Mouse (Mus musculus): ENCODE measurements around the gene Cryab. TPM values are rescaled to one million over a fixed set of nuclear protein-coding genes. Genes with fewer than 3 reads are reported as not detected.

Cryab gene
- total RNA-seq, 2 experiments from 2014 or later: 153 to 161 TPM

DNA sequence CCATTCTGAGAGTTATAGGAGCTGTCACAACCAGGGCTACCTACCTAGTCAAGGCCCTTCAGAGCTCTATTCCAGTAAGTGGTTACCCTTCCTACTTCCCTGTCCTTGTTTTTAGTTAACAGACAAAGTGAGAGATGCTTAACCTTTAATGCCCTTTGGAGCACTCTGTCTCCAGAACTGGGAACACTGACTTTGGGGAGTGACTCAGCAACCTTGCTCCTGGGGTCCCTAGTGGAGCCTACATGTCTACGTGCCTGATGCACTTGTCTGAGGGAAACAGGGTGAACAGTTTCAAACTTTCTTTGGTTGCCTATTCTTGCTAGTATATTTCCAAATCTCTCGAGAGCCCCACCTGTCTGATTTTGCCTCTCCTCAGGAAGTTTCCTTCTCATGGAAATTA, 8.4 kb upstream of the Cryab start:
- no peak for DNase-seq

DNA sequence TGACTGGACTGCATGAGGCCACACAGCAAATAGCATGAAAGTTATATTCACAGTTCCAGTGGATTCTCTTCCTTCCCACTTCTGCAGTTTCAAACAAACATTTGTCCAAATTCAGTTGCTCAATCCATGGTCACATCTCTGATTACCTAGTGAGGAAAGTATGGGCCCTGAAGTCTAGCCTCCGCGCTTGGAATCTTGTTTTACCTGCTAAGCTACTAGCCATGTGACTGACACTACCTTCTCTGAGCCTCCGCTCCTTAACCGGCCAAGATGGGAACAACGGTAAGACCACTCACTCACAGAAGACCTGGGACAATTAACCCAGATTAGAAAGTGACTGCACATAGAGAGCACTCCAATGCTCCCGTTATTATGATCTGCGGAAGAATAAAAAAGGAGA, 5.3 kb upstream of the Cryab start:
- no peak for DNase-seq

DNA sequence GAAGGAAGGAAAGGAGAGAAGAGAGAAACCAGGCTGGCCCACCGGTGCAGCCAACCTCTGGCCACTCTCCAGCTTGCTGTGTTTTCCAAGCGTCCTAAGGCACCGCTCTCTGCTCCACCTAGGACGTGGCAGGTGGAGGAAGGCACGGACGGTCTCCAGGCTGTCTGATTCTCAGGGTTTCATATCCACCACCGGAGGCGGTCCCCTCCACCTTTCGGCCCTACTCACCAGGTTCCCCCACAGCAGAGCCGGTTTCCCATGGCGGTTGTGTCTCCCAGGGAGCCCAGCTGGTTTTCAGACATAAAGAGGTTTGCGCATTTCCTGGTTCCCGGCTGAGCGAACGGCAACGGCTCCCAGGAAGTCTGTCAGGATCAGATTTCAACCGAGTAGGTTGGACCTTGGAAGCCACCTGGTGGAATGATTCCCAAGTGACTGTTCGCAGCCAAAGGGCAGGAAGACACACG, 4.9 kb upstream of the Cryab start, which contains the start of gene 2310030G06Rik:
Gene 2310030G06Rik, minus strand, starts transcription at position 323 of the 464 bp plus-strand sequence.
- DNase-seq: no peak

DNA sequence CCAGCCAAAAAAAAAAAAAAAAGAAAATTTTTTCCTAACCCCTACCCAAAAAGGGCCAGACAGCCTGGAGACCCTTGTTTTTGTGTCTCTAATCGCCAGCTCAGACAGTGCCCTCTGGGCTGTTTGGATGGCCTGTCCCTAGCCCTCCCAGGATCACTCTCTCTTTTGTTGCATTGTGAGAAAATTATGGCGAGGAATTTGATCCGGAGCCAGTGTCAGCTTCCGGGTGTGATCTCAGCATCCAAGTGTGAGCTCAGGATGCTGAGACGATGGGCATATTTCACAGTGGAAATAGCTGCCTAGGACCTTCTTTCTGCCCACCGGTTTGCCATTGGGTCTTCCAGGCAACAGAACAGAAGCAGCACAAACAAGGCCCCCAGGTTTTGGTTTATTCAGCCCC, 419 bp upstream of the Cryab start:
- DNase-seq: no peak

DNA sequence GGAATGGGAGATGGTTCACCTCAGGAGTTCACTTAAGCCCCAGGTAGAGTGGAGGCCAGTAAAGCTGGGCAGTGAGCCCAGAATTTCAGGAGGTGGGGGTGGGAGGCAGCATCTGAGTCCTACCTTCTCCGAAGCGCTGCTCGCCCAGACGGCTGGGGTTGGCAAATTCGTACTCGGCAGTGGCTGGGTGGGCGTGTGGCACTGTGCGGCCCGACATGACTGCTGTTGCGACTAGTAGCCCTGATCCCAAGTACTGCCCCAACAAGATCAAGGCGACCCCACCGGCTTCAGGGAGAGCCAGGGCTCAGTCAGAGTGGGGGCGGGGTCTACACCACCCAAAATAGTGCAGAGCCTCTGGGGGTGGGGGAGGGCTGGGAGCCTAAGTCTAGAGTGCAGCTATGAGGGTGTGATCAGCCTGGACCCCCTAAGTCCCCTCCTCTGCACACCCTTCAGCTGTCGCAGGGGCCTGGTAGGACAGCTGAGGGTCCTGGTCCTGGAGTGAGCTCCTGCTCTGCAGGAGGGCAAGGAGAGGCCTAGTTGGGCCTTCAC, 1.0 kb downstream of the Cryab start, which contains the start of gene Hspb2:
Gene Hspb2, minus strand, starts transcription at position 301 of the 549 bp plus-strand sequence.
- DNase-seq: no peak

DNA sequence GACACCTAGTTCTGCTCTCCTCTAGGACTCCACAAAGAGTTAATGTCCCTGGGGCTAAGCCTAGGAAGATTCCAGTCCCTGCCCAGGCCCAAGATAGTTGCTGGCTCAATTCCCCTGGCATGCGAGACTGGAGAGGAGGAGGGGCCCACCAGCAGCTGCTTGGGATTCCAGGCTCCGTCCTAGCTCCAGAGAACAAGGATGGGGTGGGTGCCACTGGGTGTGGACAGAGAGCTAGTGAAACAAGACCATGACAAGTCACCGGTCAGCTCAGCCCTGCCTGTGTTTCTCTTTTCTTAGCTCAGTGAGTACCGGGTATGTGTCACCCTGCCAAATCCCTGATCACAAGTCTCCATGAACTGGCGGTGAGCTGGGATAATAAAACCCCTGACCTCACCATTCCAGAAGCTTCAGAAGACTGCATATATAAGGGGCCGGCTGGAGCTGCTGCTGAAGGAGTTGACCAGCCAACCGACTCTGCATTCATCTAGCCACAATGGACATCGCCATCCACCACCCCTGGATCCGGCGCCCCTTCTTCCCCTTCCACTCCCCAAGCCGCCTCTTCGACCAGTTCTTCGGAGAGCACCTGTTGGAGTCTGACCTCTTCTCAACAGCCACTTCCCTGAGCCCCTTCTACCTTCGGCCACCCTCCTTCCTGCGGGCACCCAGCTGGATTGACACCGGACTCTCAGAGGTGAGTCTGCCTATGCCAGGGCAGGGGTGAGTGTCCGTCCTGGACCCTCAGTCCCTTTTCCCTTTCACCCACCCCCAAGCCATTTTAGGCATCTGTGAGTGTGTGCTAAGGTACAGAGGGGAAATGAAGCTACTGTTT, 1.9 kb downstream of the Cryab start:
- DNase-seq: peak; percentile 77 to 78

DNA sequence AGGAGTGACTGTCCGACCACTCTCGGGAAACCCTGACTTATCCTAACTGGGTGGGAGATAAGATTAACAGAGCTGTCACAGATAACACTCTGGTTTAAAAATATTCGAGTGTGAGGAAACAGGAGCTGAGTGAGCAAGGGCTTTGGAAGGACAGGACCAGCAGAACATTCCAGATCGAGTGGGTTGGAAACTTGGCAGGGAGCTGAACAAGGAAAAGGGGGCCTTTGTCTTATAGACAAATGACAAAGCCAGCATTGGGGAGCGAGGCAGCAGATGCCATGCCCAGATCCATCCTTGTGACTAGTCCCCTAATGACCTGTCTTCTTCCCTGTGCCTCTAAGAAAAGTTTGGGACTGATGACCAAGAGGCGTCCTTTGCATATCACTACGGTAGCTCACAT, 2.8 kb downstream of the Cryab start:
- no peak for DNase-seq

DNA sequence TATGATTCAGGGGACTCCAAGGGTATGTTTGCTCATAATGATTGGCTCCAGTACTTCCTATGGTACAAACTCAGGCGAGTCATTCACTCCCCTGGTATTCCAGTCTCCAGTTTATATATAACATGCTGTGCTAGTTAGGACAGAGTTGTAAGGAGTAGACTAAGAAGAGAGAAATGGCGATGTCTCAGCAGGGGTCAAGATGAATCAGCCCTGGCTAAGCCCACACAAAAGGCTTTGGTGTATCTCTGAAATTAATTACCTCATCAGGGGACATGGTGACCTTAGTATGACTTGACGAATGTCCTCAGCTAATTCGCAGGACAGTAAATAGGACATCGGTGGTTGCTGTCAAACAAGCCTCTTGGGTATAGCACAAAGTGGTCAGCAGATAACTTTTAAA, 5.6 kb downstream of the Cryab start:
- DNase-seq: no peak

DNA sequence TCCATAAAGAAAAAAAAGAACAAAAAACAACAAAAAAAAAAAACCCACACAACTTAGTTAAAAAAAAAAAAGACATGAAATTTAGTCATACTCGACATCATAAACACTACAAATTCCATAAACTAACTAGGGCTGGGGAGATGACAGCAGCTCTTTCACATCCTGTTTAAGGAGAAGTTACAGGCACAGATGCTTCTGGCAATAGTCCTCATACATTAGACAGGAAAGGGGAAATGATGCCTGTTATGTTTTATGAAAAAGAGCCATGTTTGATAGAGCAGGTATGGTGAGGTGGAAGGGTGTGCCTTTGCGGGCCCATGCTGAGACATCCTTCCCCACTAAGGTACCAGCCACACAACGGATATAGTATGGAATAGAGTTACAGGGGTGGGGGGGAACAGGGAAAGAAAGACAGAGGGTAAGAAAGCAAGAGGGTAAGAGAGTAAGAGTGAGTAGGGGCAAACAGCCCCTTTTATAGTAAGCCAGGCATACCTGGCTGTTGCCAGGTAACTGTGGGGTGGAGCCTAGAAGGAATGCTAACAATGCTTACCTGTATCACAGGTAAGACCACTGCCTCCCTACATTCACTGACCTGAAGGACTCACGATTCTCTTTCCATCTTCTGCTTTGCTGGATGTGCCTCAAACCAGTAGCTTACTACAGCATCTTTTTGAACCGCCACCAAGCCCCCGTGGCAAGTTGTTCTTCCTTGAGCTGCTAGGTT, 10.6 kb downstream of the Cryab start:
- no peak for DNase-seq

DNA sequence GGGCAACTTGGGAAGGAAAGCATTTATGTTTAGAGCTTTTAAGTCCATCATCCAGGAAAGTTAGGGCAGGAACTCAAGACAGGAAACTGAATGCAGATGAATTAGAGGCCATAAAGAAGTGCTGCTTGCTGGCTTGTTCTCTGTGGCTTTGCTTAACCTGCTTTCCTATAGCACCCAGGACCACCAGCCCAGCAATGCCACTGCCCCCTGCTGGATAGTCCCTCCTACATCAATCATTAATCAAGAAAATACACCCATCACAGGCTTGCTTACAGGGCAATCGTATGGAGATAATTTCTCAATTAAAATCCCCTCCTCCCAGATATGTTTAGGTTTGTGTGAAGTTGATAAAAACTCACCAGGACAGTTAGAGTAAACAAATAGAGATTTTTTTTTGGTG, 12.2 kb downstream of the Cryab start:
- no peak for DNase-seq

DNA sequence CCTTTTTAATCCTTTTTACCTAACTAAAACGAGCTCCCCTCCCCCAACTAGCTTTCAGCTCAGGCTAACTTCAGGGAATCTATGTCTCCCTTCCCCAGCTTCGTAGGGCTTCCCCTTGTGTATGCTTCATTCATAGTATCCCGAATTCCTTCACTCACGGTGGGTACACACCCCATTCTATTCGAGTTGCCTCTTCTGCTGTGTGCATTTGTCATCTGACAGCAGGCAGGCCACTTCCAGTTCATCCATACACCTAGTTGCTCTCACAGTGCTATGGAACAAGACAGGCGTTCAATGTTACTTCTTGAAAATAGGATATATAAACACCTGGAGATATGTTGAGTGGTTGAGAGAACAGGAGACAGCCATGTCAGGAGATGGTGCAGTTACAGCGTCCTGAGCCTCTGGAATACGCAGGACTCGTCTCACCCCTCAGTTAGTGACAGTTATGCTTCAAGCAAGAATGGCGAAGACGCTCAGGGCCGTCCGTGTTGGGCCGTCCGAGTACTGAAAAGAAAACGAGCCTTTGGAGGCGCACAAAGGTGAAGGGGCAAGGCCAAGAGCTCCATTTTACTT, 16.5 kb downstream of the Cryab start:
- DNase-seq: no peak

DNA sequence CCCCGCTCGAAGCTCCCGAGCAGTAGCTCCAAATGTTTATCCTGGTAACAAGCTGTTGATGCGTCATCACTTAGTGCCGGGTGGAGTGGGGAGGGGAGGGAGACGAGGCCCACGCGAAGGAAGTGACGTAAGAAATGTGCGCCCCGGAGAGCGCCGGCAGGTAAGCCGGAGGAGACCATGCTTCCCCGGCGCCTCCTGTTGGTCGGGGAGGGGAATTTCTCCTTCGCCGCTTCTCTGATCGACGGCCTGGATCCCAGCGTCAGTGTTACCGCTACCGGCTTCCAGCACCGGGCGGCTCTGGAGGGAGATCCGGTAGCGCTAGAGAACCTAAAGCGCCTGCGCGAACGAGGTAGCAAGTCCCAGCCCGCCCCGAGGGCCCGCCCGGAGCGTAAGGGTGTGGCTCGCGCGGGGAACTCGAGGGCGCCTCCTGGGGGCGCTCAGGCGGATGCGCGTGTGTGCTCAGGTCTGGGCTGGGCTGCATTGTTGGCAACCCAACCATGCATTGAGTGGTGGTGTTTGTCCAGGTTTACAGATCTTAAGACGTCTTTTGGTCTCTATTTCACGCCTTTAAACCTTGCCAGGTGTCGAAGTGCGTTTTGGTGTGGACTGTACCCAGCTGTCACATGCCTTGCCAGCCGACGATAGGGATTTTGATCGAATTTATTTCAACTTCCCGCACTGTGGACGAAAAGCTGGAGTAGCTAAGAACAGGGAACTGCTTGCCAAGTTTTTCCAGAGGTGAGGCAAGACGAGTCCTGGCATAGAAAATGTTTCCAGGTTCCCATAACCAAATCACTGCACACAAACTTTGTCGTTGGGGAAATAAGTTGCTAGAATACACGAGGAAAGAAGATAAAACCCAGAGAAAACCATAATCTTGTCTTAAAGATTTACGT, 17.2 kb downstream of the Cryab start, which contains the start of gene Fdxacb1:
Gene Fdxacb1, plus strand, starts transcription at position 130 of the 896 bp plus-strand sequence.
- DNase-seq: peak; percentile 98 to 99

DNA sequence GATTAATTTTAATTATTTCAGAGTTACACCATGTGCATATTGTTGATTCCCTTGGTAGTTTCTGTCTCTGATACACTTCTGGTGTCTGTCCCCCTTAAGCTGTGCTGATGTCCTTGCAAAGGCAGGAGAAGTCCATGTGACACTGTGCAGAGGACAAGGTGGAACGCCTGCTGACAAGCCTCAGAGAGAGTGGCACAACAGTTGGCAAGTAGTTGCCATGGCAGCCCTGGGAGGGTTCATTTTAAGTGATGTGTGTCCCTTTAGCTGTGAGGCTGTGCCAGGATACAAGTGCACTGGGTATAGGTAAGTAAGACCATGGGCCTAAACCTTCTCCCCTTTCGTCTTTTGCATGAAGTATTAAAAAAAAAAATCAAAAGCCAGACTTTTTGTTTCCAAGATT, 18.9 kb downstream of the Cryab start:
- DNase-seq: no peak

DNA sequence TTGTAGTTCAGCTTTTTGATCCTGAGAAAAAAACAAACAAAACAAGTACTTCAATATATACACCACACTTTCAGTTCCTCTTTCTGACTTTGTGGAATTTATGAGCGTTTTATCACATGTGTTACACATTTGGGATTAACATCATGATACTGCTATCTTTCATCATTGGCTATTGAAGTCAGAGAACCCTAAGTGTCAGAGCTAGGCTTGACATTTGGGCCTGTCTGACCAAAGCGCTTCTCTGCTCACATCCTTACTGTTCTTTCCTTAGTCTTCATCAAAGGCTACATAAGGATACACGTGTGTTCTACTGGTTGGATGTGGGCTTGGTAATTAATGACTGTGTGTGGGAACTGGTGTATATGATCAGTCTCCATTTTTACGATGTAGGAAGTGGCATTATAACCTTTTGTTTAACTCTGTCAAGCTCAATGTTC, 22.9 kb downstream of the Cryab start:
- no peak for DNase-seq

DNA sequence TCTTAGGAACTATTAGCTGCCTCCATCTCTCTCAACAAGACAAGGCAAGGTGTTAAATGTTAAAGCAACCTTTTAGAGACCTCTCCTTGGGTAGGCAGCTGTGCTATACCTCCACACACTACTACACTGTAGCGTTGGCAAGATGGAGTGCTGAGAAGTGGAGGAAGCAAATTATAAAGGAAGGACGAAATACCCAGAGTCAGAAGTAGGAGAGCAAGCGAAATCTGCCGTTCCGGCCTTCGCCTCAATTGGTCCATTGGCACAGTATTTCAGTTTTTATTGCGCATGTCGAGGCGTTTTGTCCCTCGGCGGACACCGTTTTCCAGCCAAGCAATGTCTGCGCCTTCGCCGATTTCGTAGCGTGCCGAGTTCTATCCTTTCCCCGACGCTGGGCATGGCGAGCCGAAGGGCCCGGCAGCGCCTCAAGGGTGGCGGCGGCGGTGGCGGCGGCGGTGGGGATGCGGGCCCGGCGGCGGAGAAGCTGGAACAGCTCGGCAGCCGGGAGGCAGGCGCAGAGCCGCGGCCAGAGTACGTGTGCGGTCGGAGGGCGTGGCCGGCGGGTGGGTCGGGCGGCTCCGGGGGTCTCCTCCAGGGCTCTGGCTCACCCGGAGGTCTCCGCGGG, 24.0 kb downstream of the Cryab start, which contains the start of the genes Alg9 and 1110032A03Rik:
Gene Alg9, plus strand, starts transcription at position 29 of the 622 bp plus-strand sequence.
Gene 1110032A03Rik, minus strand, starts transcription at position 530 of the 622 bp plus-strand sequence.
- peak; percentile 88 to 91 for DNase-seq

DNA sequence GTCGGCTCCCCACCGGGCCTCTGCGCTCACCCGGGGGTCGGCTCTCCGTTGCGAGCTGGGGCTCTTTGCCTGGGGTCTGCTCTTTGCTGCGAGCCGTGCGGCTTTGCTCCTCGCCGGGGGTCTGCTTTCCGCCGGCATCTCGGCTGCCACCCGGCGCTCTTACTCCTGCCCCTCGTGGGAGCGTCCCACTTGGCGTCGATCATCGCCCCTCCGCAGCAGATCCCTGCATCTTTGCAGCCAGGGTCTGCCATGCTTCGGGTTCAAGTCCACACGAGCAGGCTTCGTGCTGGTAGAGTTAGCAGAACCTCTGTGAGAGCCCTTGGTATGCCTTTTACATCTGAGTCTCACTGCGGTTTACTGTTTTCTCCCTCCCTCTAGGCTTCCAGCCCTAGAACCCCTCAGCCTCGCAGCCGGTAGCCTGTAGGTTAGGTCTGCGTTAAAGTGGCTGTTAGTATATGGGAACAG, 24.6 kb downstream of the Cryab start:
- no peak for DNase-seq

DNA sequence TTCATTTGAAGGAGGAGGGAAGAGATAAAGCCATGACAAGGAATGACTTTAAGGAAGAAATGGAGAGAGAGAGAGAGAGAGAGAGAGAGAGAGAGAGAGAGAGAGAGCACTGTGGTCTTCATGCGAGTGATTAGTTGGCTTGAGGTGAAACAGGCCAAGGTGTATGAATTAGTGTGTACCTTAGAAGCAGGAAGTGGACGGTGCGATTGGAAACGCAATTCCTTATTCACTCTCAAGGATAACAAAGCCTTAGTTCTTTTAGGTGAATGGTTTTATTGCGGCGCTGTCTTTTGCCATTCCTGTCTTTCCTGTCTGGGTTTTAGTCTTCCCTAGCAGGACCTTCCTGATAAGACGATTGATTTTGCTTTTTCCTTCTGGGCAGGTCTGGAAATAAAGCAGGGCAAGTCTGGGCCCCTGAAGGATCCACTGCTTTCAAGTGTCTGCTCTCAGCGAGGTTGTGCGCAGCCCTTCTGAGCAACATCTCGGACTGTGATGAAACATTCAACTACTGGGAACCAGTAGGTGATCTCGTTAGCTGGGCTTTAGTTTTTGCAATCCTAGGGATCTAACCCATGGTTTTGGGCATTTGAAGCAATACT, 25.1 kb downstream of the Cryab start:
- DNase-seq: no peak

DNA sequence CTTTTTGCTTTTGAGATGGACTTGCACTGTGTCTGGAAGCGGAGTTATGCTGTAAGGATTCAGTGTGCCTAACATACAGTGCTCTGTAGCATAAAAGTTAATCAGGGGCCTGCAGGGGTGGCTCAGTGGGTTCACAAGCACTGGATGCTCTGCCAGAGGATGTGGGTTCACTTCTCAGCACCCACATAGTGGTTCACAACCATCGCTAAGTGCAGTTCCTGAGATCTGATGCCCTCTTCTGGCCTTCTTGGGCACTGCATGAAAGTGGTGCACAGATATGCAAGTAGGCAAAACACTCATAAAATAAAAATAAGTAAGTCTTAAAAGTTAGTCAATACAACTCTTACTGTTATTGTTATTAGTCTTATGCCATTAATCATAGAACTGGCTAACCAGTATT, 31.0 kb downstream of the Cryab start:
- DNase-seq: no peak

DNA sequence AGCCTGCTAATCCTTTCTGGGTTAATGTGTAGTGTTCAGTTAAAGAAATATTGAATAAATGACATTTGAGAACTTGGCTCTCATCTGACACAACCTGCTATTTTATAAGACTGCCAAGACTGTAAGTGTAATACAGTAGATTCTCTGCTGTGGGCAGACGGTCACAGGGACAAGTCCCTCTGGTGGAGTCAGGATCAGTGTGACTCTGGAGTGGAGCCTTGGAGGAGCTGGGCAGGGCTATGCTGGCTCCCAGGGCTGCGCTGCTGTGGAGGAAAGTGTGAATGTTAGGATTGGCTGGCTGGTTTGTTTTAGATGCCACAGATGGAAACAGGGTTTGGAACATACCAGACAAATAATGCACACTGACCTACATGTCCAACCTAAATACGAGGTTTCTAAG, 44.1 kb downstream of the Cryab start:
- DNase-seq: no peak

DNA sequence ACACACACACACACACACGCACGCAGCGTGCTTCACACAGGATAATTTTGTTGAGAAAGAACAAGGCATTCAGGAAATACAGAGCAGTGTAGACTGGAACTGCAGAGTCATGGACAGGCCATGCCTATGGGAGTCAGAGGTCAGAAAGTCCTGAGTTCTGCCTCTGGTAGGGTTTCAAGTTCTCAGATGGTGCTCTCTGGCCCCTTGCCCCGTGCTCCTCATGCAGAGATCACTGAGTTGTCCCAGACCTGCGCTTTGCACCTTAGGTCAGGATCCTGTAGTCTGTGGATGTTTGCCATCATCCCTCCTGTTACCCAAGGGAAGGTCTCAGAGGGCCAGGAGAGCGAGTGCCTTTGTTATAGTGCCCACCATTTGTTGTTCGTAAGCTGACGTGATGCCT, 45.7 kb downstream of the Cryab start:
- no peak for DNase-seq

Data from layer of hippocampus, postnatal 36 days (tissue).